Mouse (Mus musculus): ENCODE results near the gene Hamp2. TPM values are rescaled to one million over a fixed set of nuclear protein-coding genes. Genes with fewer than 3 reads are reported as not detected.
A peak's percentile ranks its signal among the peaks of the same experiment; 100 is the strongest.
"Not testable (repeated sequence)": the region's sequence is repeated elsewhere in the genome, so short reads cannot be mapped to it uniquely, and the experiment has no call there.

Gene Hamp2
- polyA plus RNA-seq, 1 experiment, result 18.2 TPM

- Histone ChIP-seq H3K27me3 (ENCODE audit: control insufficient read depth, insufficient read depth, low read length) (no peaks in the 10 kb centered on the region), H3K36me3 (ENCODE audit: control insufficient read depth, insufficient read depth, low read length) (peaks cover 28% of the 10 kb centered on the region), H3K4me3 (ENCODE audit: extremely low read depth, insufficient read depth, insufficient read length) (no peak overlapping the region), H3K4me1 (ENCODE audit: control insufficient read depth, insufficient read depth, insufficient read length) (peaks cover 9% of the 10 kb centered on the region), H3K27ac (ENCODE audit: insufficient read depth, low read length) (no peak overlapping the region)
- no peak for DNase-seq (ENCODE audit: low read depth in 1 of 2, low spot score in 2 of 2)
- WGBS, result 89% methylated on average over 3 of the region's 3 CpGs
- TF ChIP-seq POLR2A (IDR thresholded peaks at IDR 0.05; ENCODE audit: low read depth, low read length) (no peak), CTCF (IDR thresholded peaks at IDR 0.05; ENCODE audit: extremely low read depth, insufficient read depth, insufficient read length, insufficient replicate concordance) (no peak)
These were observed 29.6 kb upstream of the Hamp2 start for GRCm38 (mm10) chr7:30954036-30954435.

- H3K4me3 ChIP-seq (ENCODE audit: extremely low read depth, insufficient read depth, insufficient read length), result no peak overlapping the region
- peaks cover 9% of the 10 kb centered on the region for H3K4me1 ChIP-seq (ENCODE audit: control insufficient read depth, insufficient read depth, insufficient read length)
- DNase-seq (ENCODE audit: low read depth in 1 of 2, low spot score in 2 of 2), result peak in 1 of 2 experiments; percentile 23
- H3K36me3 ChIP-seq (ENCODE audit: control insufficient read depth, insufficient read depth, low read length), result peaks cover 30% of the 10 kb centered on the region
- H3K27me3 ChIP-seq (ENCODE audit: control insufficient read depth, insufficient read depth, low read length), result no peaks in the 10 kb centered on the region
- 57% methylated on average over 6 of the region's 6 CpGs for WGBS
- TF ChIP-seq POLR2A (IDR thresholded peaks at IDR 0.05; ENCODE audit: low read depth, low read length), result no peak
- TF ChIP-seq CTCF (IDR thresholded peaks at IDR 0.05; ENCODE audit: extremely low read depth, insufficient read depth, insufficient read length, insufficient replicate concordance), result no peak
- no peak overlapping the region for H3K27ac ChIP-seq (ENCODE audit: insufficient read depth, low read length)
These were observed 29.0 kb upstream of the Hamp2 start for GRCm38 (mm10) chr7:30953459-30953858.

- no peak for TF ChIP-seq POLR2A (IDR thresholded peaks at IDR 0.05; ENCODE audit: low read depth, low read length)
- TF ChIP-seq CTCF (IDR thresholded peaks at IDR 0.05; ENCODE audit: extremely low read depth, insufficient read depth, insufficient read length, insufficient replicate concordance), result no peak
- no peak overlapping the region for H3K4me3 ChIP-seq (ENCODE audit: extremely low read depth, insufficient read depth, insufficient read length)
- no peak for DNase-seq (ENCODE audit: low read depth in 1 of 2, low spot score in 2 of 2)
- no peaks in the 10 kb centered on the region for H3K27me3 ChIP-seq (ENCODE audit: control insufficient read depth, insufficient read depth, low read length)
- H3K36me3 ChIP-seq (ENCODE audit: control insufficient read depth, insufficient read depth, low read length), result peaks cover 30% of the 10 kb centered on the region
- H3K4me1 ChIP-seq (ENCODE audit: control insufficient read depth, insufficient read depth, insufficient read length), result peaks cover 2% of the 10 kb centered on the region
- WGBS, result 94% methylated on average over 16 of the region's 16 CpGs
- H3K27ac ChIP-seq (ENCODE audit: insufficient read depth, low read length), result no peak overlapping the region
These were observed 28.2 kb upstream of the Hamp2 start for GRCm38 (mm10) chr7:30952441-30953265.

- not testable (repeated sequence) for H3K27me3 ChIP-seq (ENCODE audit: control insufficient read depth, insufficient read depth, low read length); DNase-seq (ENCODE audit: low read depth in 1 of 2, low spot score in 2 of 2); H3K4me1 ChIP-seq (ENCODE audit: control insufficient read depth, insufficient read depth, insufficient read length); H3K4me3 ChIP-seq (ENCODE audit: extremely low read depth, insufficient read depth, insufficient read length); H3K27ac ChIP-seq (ENCODE audit: insufficient read depth, low read length)
- WGBS, result 94% methylated on average over 3 of the region's 3 CpGs
- H3K36me3 ChIP-seq (ENCODE audit: control insufficient read depth, insufficient read depth, low read length), result peaks cover 36% of the 10 kb centered on the region
These were observed 25.4 kb upstream of the Hamp2 start for GRCm38 (mm10) chr7:30949902-30950301.

GRCm38 (mm10) chr7:30945876-30946275 is 21.4 kb upstream of the Hamp2 start:
- Histone ChIP-seq H3K36me3 (ENCODE audit: control insufficient read depth, insufficient read depth, low read length) (peaks cover 15% of the 10 kb centered on the region), H3K27ac (ENCODE audit: insufficient read depth, low read length) (no peak overlapping the region), H3K4me3 (ENCODE audit: extremely low read depth, insufficient read depth, insufficient read length) (no peak overlapping the region), H3K27me3 (ENCODE audit: control insufficient read depth, insufficient read depth, low read length) (no peaks in the 10 kb centered on the region), H3K4me1 (ENCODE audit: control insufficient read depth, insufficient read depth, insufficient read length) (no peaks in the 10 kb centered on the region)
- TF ChIP-seq CTCF (IDR thresholded peaks at IDR 0.05; ENCODE audit: extremely low read depth, insufficient read depth, insufficient read length, insufficient replicate concordance), result no peak
- TF ChIP-seq POLR2A (IDR thresholded peaks at IDR 0.05; ENCODE audit: low read depth, low read length), result no peak
- WGBS, result 96% methylated on average over 7 of the region's 7 CpGs
- no peak for DNase-seq (ENCODE audit: low read depth in 1 of 2, low spot score in 2 of 2)

GRCm38 (mm10) chr7:30945466-30945865 is 21.0 kb upstream of the Hamp2 start:
- H3K27me3 ChIP-seq (ENCODE audit: control insufficient read depth, insufficient read depth, low read length), result not testable (repeated sequence)
- WGBS, result 87% methylated on average over 7 of the region's 7 CpGs

GRCm38 (mm10) chr7:30944706-30945105 is 20.2 kb upstream of the Hamp2 start:
- H3K27ac ChIP-seq (ENCODE audit: insufficient read depth, low read length); H3K4me1 ChIP-seq (ENCODE audit: control insufficient read depth, insufficient read depth, insufficient read length); DNase-seq (ENCODE audit: low read depth in 1 of 2, low spot score in 2 of 2); H3K27me3 ChIP-seq (ENCODE audit: control insufficient read depth, insufficient read depth, low read length); H3K4me3 ChIP-seq (ENCODE audit: extremely low read depth, insufficient read depth, insufficient read length): not testable (repeated sequence)
- H3K36me3 ChIP-seq (ENCODE audit: control insufficient read depth, insufficient read depth, low read length), result peaks cover 13% of the 10 kb centered on the region
- WGBS, result 77% methylated on average over 2 of the region's 2 CpGs

More at GRCm38 (mm10) chr7:30945466-30945865, 21.0 kb upstream of the Hamp2 start:
- not testable (repeated sequence) for H3K4me1 ChIP-seq (ENCODE audit: control insufficient read depth, insufficient read depth, insufficient read length); H3K27ac ChIP-seq (ENCODE audit: insufficient read depth, low read length); H3K4me3 ChIP-seq (ENCODE audit: extremely low read depth, insufficient read depth, insufficient read length); DNase-seq (ENCODE audit: low read depth in 1 of 2, low spot score in 2 of 2)
- peaks cover 15% of the 10 kb centered on the region for H3K36me3 ChIP-seq (ENCODE audit: control insufficient read depth, insufficient read depth, low read length)

Measured in spleen, adult 2 months (tissue).